Mouse (Mus musculus) embryonic fibroblast, embryonic 13.5 days (primary cell): ENCODE data around the gene Psma7.

ENCODE experiments used
- CTCF ChIP-seq: IDR thresholded peaks from 2 replicates; pipeline ENCODE4 v1.5.1; 2011; ENCODE audit warnings: mild to moderate bottlenecking, control low read depth, low read length, moderate library complexity, borderline replicate concordance; ENCODE audit not compliant: insufficient read depth
- POLR2A ChIP-seq: IDR thresholded peaks from 2 replicates; pipeline ENCODE4 v1.6.1; 2011; ENCODE audit warnings: low read depth, mild to moderate bottlenecking, control low read depth, low read length, moderate library complexity

- TF ChIP-seq POLR2A (no peak), CTCF (no peak)
Observed at GRCm38 (mm10) chr2:180010686-180011085, 31.5 kb downstream of the Psma7 start.
